ENCODE assay signal across 8 mouse cellular contexts in genomic region chr13:52979331-52980051, GRCm38 (mm10). TPM values are rescaled to one million over a fixed set of nuclear protein-coding genes. Genes with fewer than 3 reads are reported as not detected.
A peak's percentile ranks its signal among the peaks of the same experiment; 100 is the strongest.
DNase-seq lines count a peak whose midpoint lies in the region; ATAC-seq and TF ChIP-seq lines count a peak whose summit lies in the region.

No protein-coding gene starts in this region.

- no peaks in the 10 kb centered on the region for H3K9me3 ChIP-seq in forebrain, embryonic 14.5 days (replicated peaks; ENCODE audit: control insufficient read depth, low read length)
- no peaks in the 10 kb centered on the region for H3K9me3 ChIP-seq in hindbrain, embryonic 15.5 days
- no peaks in the 10 kb centered on the region for H3K9me3 ChIP-seq in liver, postnatal 0 days (ENCODE audit: low read length)

- ATAC-seq in cerebellum, adult (ENCODE audit: insufficient number of reproducible peaks, low FRiP score, low TSS enrichment), result no peak
- ATAC-seq in forebrain, embryonic 14.5 days, result no peak
- no peak for ATAC-seq in hindbrain, embryonic 15.5 days (ENCODE audit: low FRiP score, low read depth)
- ATAC-seq in liver, postnatal 0 days, result no peak

- no peak for TF ChIP-seq EP300 in liver, postnatal 0 days (IDR thresholded peaks at IDR 0.05; ENCODE audit: low read depth)

- no peak for TF ChIP-seq POLR2A in cerebellum, adult 2 months (IDR thresholded peaks at IDR 0.05; ENCODE audit: borderline replicate concordance, insufficient read depth, low read length)

- H3K4me1 ChIP-seq in cerebellum, adult 2 months (ENCODE audit: control insufficient read depth, insufficient read depth, low read length), result peaks cover 5% of the 10 kb centered on the region; the same call in 1 of the 2 replicates
- peaks cover 26% of the 10 kb centered on the region for H3K4me1 ChIP-seq in forebrain, embryonic 14.5 days (ENCODE audit: control insufficient read depth, insufficient read depth, low read length)
- peaks cover 44% of the 10 kb centered on the region for H3K4me1 ChIP-seq in hindbrain, embryonic 15.5 days (replicated peaks)
- peaks cover 18% of the 10 kb centered on the region for H3K4me1 ChIP-seq in liver, postnatal 0 days (ENCODE audit: insufficient read depth)

- no peaks in the 10 kb centered on the region for H3K27me3 ChIP-seq in cerebellum, adult 2 months (ENCODE audit: control insufficient read depth, insufficient read depth, low read length)
- peaks cover 5% of the 10 kb centered on the region; the same call in 1 of the 2 replicates for H3K27me3 ChIP-seq in forebrain, embryonic 14.5 days (replicated peaks; ENCODE audit: control insufficient read depth, insufficient read depth, low read length)
- no peaks in the 10 kb centered on the region for H3K27me3 ChIP-seq in hindbrain, embryonic 15.5 days
- H3K27me3 ChIP-seq in liver, postnatal 0 days (ENCODE audit: insufficient read depth, low read length), result peaks cover 28% of the 10 kb centered on the region

- H3K4me2 ChIP-seq in forebrain, embryonic 14.5 days (ENCODE audit: low read length), result peak overlapping the region; percentile 99
- peak overlapping the region; percentile 96 for H3K4me2 ChIP-seq in hindbrain, embryonic 15.5 days
- peak overlapping the region; percentile 90 for H3K4me2 ChIP-seq in liver, postnatal 0 days (ENCODE audit: low read depth, low read length)

- DNase-seq in cerebellum, adult 2 months, result peak; percentile 46 to 64
- peak; percentile 52 for DNase-seq in NIH3T3 (ENCODE audit: low read depth)
- peak; percentile 58 for DNase-seq in forebrain, embryonic 14.5 days (ENCODE audit: low spot score)
- DNase-seq in liver, postnatal 0 days, result no peak
- DNase-seq in right cerebral cortex, adult 2 months (ENCODE audit: low spot score in 2 of 2), result peak; percentile 37 to 44
- no peak for DNase-seq in testis, postnatal 10 days (ENCODE audit: low spot score)

- no peak for TF ChIP-seq CTCF in cerebellum, adult 2 months (IDR thresholded peaks at IDR 0.05; ENCODE audit: borderline replicate concordance, insufficient read depth, low read depth, low read length)
- TF ChIP-seq CTCF in liver, postnatal 0 days (IDR thresholded peaks at IDR 0.05; ENCODE audit: low read depth), result no peak

- H3K36me3 ChIP-seq in forebrain, embryonic 14.5 days (ENCODE audit: control insufficient read depth, insufficient read depth, low read length), result no peaks in the 10 kb centered on the region
- H3K36me3 ChIP-seq in hindbrain, embryonic 15.5 days, result no peaks in the 10 kb centered on the region
- H3K36me3 ChIP-seq in liver, postnatal 0 days (replicated peaks; ENCODE audit: insufficient read depth, low read length), result no peaks in the 10 kb centered on the region

- H3K9ac ChIP-seq in forebrain, embryonic 14.5 days (ENCODE audit: low read length), result peak overlapping the region; percentile 89
- peak overlapping the region; percentile 81 for H3K9ac ChIP-seq in hindbrain, embryonic 15.5 days
- peak overlapping the region; percentile 89 for H3K9ac ChIP-seq in liver, postnatal 0 days (replicated peaks)

- under 1% methylated on average over 22 of the region's 22 CpGs for WGBS in cerebellum, adult 2 months
- under 1% methylated on average over 22 of the region's 22 CpGs for WGBS in forebrain, embryonic 14.5 days
- under 1% methylated on average over 22 of the region's 22 CpGs for WGBS in hindbrain, embryonic 15.5 days
- 2% methylated on average over 22 of the region's 22 CpGs for WGBS in liver, postnatal 0 days (ENCODE audit: insufficient replicate concordance)

- peak overlapping the region; percentile 91 for H3K4me3 ChIP-seq in cerebellum, adult 2 months (replicated peaks; ENCODE audit: insufficient read depth, low read depth, low read length)
- H3K4me3 ChIP-seq in forebrain, embryonic 14.5 days (ENCODE audit: low read depth, low read length), result peak overlapping the region; percentile 77
- H3K4me3 ChIP-seq in hindbrain, embryonic 15.5 days, result peak overlapping the region; percentile 83
- peak overlapping the region; percentile 72 for H3K4me3 ChIP-seq in liver, postnatal 0 days (ENCODE audit: low read depth, low read length)

- peak overlapping the region; percentile 99; the same call in 1 of the 2 replicates for H3K27ac ChIP-seq in cerebellum, adult 2 months (ENCODE audit: insufficient read depth, low read length)
- H3K27ac ChIP-seq in forebrain, embryonic 14.5 days (ENCODE audit: low read depth, low read length), result peak overlapping the region; percentile 93
- H3K27ac ChIP-seq in hindbrain, embryonic 15.5 days (replicated peaks), result peak overlapping the region; percentile 97
- H3K27ac ChIP-seq in liver, postnatal 0 days (ENCODE audit: low read depth), result peak overlapping the region; percentile 99

RNA-seq across cellular contexts. Expression of gene Nfil3, which starts 1.4 kb away (rescaled TPM):
- polyA plus RNA-seq in cerebellum, adult 2 months (2012; rRNA removed), result 9.5 and 9.6 TPM in 2 replicates
- polyA plus RNA-seq in forebrain, embryonic 14.5 days (2014; fragmentation: Nextera tagmentation; extraction: Ambion mirVana), result 38.1 and 53.7 TPM in 2 replicates
- polyA plus RNA-seq in hindbrain, embryonic 15.5 days (2015; fragmentation: Nextera tagmentation; extraction: Ambion mirVana), result 43.6 and 48.0 TPM in 2 replicates
- 9.3 and 10.9 TPM in 2 replicates for polyA plus RNA-seq in liver, postnatal 0 days (2015; fragmentation: Nextera tagmentation; extraction: Ambion mirVana)

RNA-seq across cellular contexts. Expression of gene Auh, which starts 50.0 kb away (rescaled TPM):
- 142 and 146 TPM in 2 replicates for polyA plus RNA-seq in cerebellum, adult 2 months (2012; rRNA removed)
- 47.9 and 55.9 TPM in 2 replicates for polyA plus RNA-seq in forebrain, embryonic 14.5 days (2014; fragmentation: Nextera tagmentation; extraction: Ambion mirVana)
- 60.1 and 67.5 TPM in 2 replicates for polyA plus RNA-seq in hindbrain, embryonic 15.5 days (2015; fragmentation: Nextera tagmentation; extraction: Ambion mirVana)
- polyA plus RNA-seq in liver, postnatal 0 days (2015; fragmentation: Nextera tagmentation; extraction: Ambion mirVana), result 33.2 and 37.4 TPM in 2 replicates

Comparison
In these comparisons a context has a peak if more than half of its experiments do, and no peak if none do; other contexts are left out.
1. DNase-seq: peak in cerebellum, adult 2 months (2 of 2), NIH3T3 (single experiment), forebrain, embryonic 14.5 days (single experiment) and right cerebral cortex, adult 2 months (2 of 2); none in liver, postnatal 0 days (single experiment) and testis, postnatal 10 days (single experiment).
2. Peak in every context shown above with its lines, with median percentiles within 50 percentile points of each other: H3K27ac ChIP-seq, H3K4me3 ChIP-seq, H3K4me2 ChIP-seq and H3K9ac ChIP-seq.